Mouse (Mus musculus) forebrain, embryonic 15.5 days (tissue): ENCODE data around the gene Vps35l. TPM values are rescaled to one million over a fixed set of nuclear protein-coding genes. Genes with fewer than 3 reads are reported as not detected.

Experiments used
- ATAC-seq: fragments of 200-750 bp; cut with Nextera tagmentation; replicated peaks from 2 replicates; pipeline ENCODE4 v1.8.0; 2017; ENCODE audit warnings: mild to moderate bottlenecking, moderate TSS enrichment, moderate library complexity
- H3K27ac ChIP-seq: fragments of 300-500 bp; sonication (generic); replicated peaks from 2 replicates; pipeline ENCODE4 v1.5.1; 2015; ENCODE audit warnings: mild to moderate bottlenecking, inconsistent platforms
- H3K27me3 ChIP-seq: fragments of 300-500 bp; sonication (generic); 2 replicates; pipeline ENCODE4 v1.6.1; 2015; ENCODE audit warnings: inconsistent platforms
- H3K36me3 ChIP-seq: fragments of 300-500 bp; sonication (generic); 2 replicates; pipeline ENCODE4 v1.6.1; 2015; ENCODE audit warnings: mild to moderate bottlenecking, inconsistent platforms
- H3K4me1 ChIP-seq: fragments of 300-500 bp; sonication (generic); 2 replicates; pipeline ENCODE4 v1.6.1; 2015; ENCODE audit warnings: inconsistent platforms
- H3K4me2 ChIP-seq: fragments of 300-500 bp; sonication (generic); replicated peaks from 2 replicates; pipeline ENCODE4 v1.6.1; 2015; ENCODE audit warnings: mild to moderate bottlenecking, inconsistent platforms
- H3K4me3 ChIP-seq: fragments of 300-500 bp; sonication (generic); 2 replicates; pipeline ENCODE4 v1.5.1; 2015; ENCODE audit warnings: mild to moderate bottlenecking, inconsistent platforms
- H3K9ac ChIP-seq: fragments of 300-500 bp; sonication (generic); replicated peaks from 2 replicates; pipeline ENCODE4 v1.6.1; 2015; ENCODE audit warnings: mild to moderate bottlenecking, inconsistent platforms
- H3K9me3 ChIP-seq: fragments of 300-500 bp; sonication (generic); 2 replicates; pipeline ENCODE4 v1.6.1; 2016; ENCODE audit warnings: inconsistent platforms
- WGBS: fragments of 180-500 bp; shearing (Covaris S2); methylation state at CpG from one replicate; pipeline ENCODE4 v1.1.7; 2015; ENCODE audit warnings: mixed read lengths; 5-methylcytosine and 5-hydroxymethylcytosine counted together
- polyA plus RNA-seq: library from polyadenylated mRNA; unstranded; fragments of >200 nt; fragmentation: Nextera tagmentation; extraction: Ambion mirVana; gene quantifications from 2 replicates; pipeline ENCODE4 v1.2.1, GENCODE M21; 2015

Gene Vps35l
- 90.7 and 105 TPM in 2 replicates for polyA plus RNA-seq

- H3K4me1 ChIP-seq: peaks cover 14% of the 10 kb centered on the region
- ATAC-seq: peak; percentile 87
- H3K9me3 ChIP-seq: no peaks in the 10 kb centered on the region
- H3K4me2 ChIP-seq: peak within 1 kb of the TSS; percentile 69
- peak within 1 kb of the TSS; percentile 85 for H3K27ac ChIP-seq
- WGBS: 2% methylated on average over 15 of the region's 16 CpGs
- H3K27me3 ChIP-seq: no peaks in the 10 kb centered on the region
- H3K4me3 ChIP-seq: peak within 1 kb of the TSS; percentile 73
- H3K36me3 ChIP-seq: peaks cover 18% of the 10 kb centered on the region
- peak within 1 kb of the TSS; percentile 78 for H3K9ac ChIP-seq
Observed at GRCm38 (mm10) chr7:118739975-118740531, at the start of gene Vps35l. TSS of gene Vps35l (plus strand) at chr7:118740226.

- peaks cover 77% of the 10 kb centered on the region for H3K36me3 ChIP-seq
- H3K27me3 ChIP-seq: no peaks in the 10 kb centered on the region
- H3K27ac ChIP-seq: no peak overlapping the region
- 87% methylated on average over 2 of the region's 2 CpGs for WGBS
- no peak overlapping the region for H3K4me2 ChIP-seq
- no peak overlapping the region for H3K9ac ChIP-seq
- H3K4me1 ChIP-seq: peaks cover 2% of the 10 kb centered on the region; the same call in 1 of the 2 replicates
- H3K9me3 ChIP-seq: no peaks in the 10 kb centered on the region
- no peak for ATAC-seq
- no peak overlapping the region for H3K4me3 ChIP-seq
Observed at GRCm38 (mm10) chr7:118691287-118691686, 48.7 kb upstream of the Vps35l start.

GRCm38 (mm10) chr7:118696146-118696545 is 43.9 kb upstream of the Vps35l start:
- Histone ChIP-seq H3K27ac (no peak overlapping the region), H3K27me3 (no peaks in the 10 kb centered on the region), H3K36me3 (peaks cover 60% of the 10 kb centered on the region), H3K4me1 (no peaks in the 10 kb centered on the region; the same call in 1 of the 2 replicates), H3K4me3 (no peak overlapping the region), H3K4me2 (no peak overlapping the region), H3K9ac (no peak overlapping the region), H3K9me3 (no peaks in the 10 kb centered on the region)
- whole genome bisulfite sequencing: 97% methylated on average over 6 of the region's 6 CpGs
- ATAC-seq: no peak

DNA sequence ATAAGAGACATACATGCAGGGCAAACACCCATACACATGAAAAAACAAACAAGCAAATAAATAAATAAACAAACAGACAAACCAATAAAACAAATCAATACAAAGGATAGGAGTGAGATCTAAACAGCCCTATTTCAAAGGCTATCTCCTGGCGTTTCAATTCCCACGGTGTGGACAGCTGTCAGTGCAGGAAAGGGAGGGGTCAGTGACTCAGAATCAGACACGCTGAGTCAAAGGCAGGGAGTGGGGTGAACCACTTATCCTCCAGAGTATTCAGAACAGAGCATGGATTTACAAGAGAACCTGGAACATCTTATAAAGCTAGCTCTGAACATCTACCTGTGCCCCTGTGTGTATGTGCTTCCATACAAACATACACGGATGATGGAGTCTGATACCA is 42.9 kb upstream of the Vps35l start:
- Histone ChIP-seq H3K9ac (no peak overlapping the region), H3K4me2 (no peak overlapping the region), H3K9me3 (no peaks in the 10 kb centered on the region), H3K27me3 (no peaks in the 10 kb centered on the region), H3K4me3 (no peak overlapping the region), H3K27ac (no peak overlapping the region), H3K4me1 (no peaks in the 10 kb centered on the region; the same call in 1 of the 2 replicates), H3K36me3 (peaks cover 50% of the 10 kb centered on the region)
- no peak for ATAC-seq
- 85% methylated on average over 4 of the region's 4 CpGs for WGBS

- peaks cover 40% of the 10 kb centered on the region for H3K36me3 ChIP-seq
- WGBS: 95% methylated on average over 9 of the region's 9 CpGs
Observed at GRCm38 (mm10) chr7:118698882-118699281, 41.1 kb upstream of the Vps35l start.

DNA sequence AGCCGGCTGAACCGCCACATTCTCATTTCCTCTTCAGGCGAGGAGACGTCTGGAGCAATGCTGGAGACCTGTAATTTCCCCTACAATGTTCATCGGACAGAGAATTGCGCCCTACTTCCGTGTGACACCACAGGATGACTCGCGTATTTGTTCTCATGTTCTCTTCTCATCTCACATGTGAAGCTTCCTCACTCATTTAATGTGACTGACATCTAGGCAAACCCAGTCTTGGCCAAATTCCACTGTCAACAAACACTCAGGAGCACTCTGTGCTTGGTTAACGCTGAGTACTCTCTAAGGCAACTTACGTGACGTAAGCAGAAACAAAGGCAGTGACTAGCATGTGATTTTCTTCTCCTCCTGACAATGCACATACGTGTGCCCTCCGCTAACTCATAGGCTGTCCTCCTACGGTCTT is 36.9 kb upstream of the Vps35l start:
- no peaks in the 10 kb centered on the region for H3K9me3 ChIP-seq
- H3K4me1 ChIP-seq: peaks cover 25% of the 10 kb centered on the region
- no peak overlapping the region for H3K27ac ChIP-seq
- WGBS: 87% methylated on average over 15 of the region's 15 CpGs
- no peak overlapping the region for H3K4me3 ChIP-seq
- no peaks in the 10 kb centered on the region for H3K27me3 ChIP-seq
- no peak overlapping the region for H3K9ac ChIP-seq
- no peak for ATAC-seq
- H3K36me3 ChIP-seq: peaks cover 4% of the 10 kb centered on the region
- 0 out of 2 replicates have a peak overlapping the region, but pooled peaks have one; percentile 1 for H3K4me2 ChIP-seq

More at GRCm38 (mm10) chr7:118698882-118699281, 41.1 kb upstream of the Vps35l start:
- H3K9me3 ChIP-seq: no peaks in the 10 kb centered on the region
- no peak overlapping the region for H3K9ac ChIP-seq
- H3K4me2 ChIP-seq: no peak overlapping the region
- H3K4me3 ChIP-seq: no peak overlapping the region
- no peak for ATAC-seq
- no peak overlapping the region for H3K27ac ChIP-seq
- peaks cover 8% of the 10 kb centered on the region for H3K4me1 ChIP-seq
- no peaks in the 10 kb centered on the region for H3K27me3 ChIP-seq

GRCm38 (mm10) chr7:118704001-118704850 is 35.8 kb upstream of the Vps35l start:
- 76% methylated on average over 9 of the region's 9 CpGs for WGBS
- Histone ChIP-seq H3K9ac (peak overlapping the region; percentile 90; the same call in 1 of the 2 replicates), H3K9me3 (no peaks in the 10 kb centered on the region), H3K36me3 (no peaks in the 10 kb centered on the region; the same call in 1 of the 2 replicates), H3K4me3 (peak overlapping the region; percentile 78), H3K27me3 (no peaks in the 10 kb centered on the region), H3K4me2 (peak overlapping the region; percentile 50), H3K27ac (0 out of 2 replicates have a peak overlapping the region, but pooled peaks have one; percentile 19), H3K4me1 (peaks cover 25% of the 10 kb centered on the region)
- ATAC-seq: no peak

GRCm38 (mm10) chr7:118705101-118705961 is 34.7 kb upstream of the Vps35l start, which contains the start of gene Gde1:
TSS of gene Gde1 (minus strand) at chr7:118705778.
- no peaks in the 10 kb centered on the region for H3K27me3 ChIP-seq
- H3K27ac ChIP-seq: peak within 1 kb of the TSS; percentile 93
- H3K9ac ChIP-seq: peak within 1 kb of the TSS; percentile 90
- peak; percentile 96 for ATAC-seq
- H3K4me3 ChIP-seq: peak within 1 kb of the TSS; percentile 78
- H3K9me3 ChIP-seq: no peaks in the 10 kb centered on the region
- WGBS: under 1% methylated on average over 66 of the region's 66 CpGs
- peaks cover 25% of the 10 kb centered on the region for H3K4me1 ChIP-seq
- H3K36me3 ChIP-seq: no peaks in the 10 kb centered on the region; the same call in 1 of the 2 replicates
- H3K4me2 ChIP-seq: peak within 1 kb of the TSS; percentile 50

GRCm38 (mm10) chr7:118706051-118706450 is 34.0 kb upstream of the Vps35l start:
- peaks cover 25% of the 10 kb centered on the region for H3K4me1 ChIP-seq
- H3K9ac ChIP-seq: peak overlapping the region; percentile 90; the same call in 1 of the 2 replicates
- peak overlapping the region; percentile 93; the same call in 1 of the 2 replicates for H3K27ac ChIP-seq
- WGBS: 30% methylated on average over 6 of the region's 6 CpGs
- no peaks in the 10 kb centered on the region; the same call in 1 of the 2 replicates for H3K36me3 ChIP-seq
- ATAC-seq: no peak
- H3K9me3 ChIP-seq: no peaks in the 10 kb centered on the region
- peak overlapping the region; percentile 50 for H3K4me2 ChIP-seq
- peak overlapping the region; percentile 78 for H3K4me3 ChIP-seq
- H3K27me3 ChIP-seq: no peaks in the 10 kb centered on the region

GRCm38 (mm10) chr7:118706488-118706887 is 33.5 kb upstream of the Vps35l start:
- H3K9me3 ChIP-seq: no peaks in the 10 kb centered on the region
- H3K9ac ChIP-seq: no peak overlapping the region
- H3K36me3 ChIP-seq: no peaks in the 10 kb centered on the region; the same call in 1 of the 2 replicates
- ATAC-seq: no peak
- peaks cover 25% of the 10 kb centered on the region for H3K4me1 ChIP-seq
- no peak overlapping the region for H3K4me3 ChIP-seq
- no peaks in the 10 kb centered on the region for H3K27me3 ChIP-seq
- no peak overlapping the region for H3K27ac ChIP-seq
- H3K4me2 ChIP-seq: no peak overlapping the region
- 93% methylated on average over 5 of the region's 5 CpGs for WGBS

GRCm38 (mm10) chr7:118707216-118707615 is 32.8 kb upstream of the Vps35l start:
- Histone ChIP-seq H3K36me3 (no peaks in the 10 kb centered on the region), H3K27me3 (no peaks in the 10 kb centered on the region), H3K4me2 (no peak overlapping the region), H3K9ac (no peak overlapping the region), H3K27ac (no peak overlapping the region), H3K4me1 (peaks cover 25% of the 10 kb centered on the region), H3K4me3 (no peak overlapping the region), H3K9me3 (no peaks in the 10 kb centered on the region)
- no peak for ATAC-seq
- 96% methylated on average over 2 of the region's 2 CpGs for WGBS
